In the genomic region with DNA sequence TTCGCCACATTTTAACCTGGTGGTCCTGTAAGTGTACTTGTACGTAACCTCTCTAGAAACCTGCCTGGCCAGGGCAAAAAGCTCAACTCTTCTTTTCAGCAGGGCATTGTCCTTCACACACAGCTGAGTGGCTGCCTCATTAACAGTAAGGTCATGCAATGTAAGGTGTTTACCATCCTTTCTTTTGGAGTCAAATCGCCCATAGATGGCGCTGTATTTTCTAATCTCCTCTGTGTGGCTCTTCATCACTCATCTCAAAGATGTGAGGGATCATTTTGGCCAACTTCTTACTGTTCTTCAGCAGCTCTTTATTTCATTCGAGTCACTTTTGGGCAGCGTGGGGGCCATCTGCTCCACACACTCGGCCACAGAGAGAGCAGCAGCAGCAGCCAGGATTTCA, we compare ENCODE assay signal across 17 mouse cellular contexts. TPM values are rescaled to one million over a fixed set of nuclear protein-coding genes. Genes with fewer than 3 reads are reported as not detected.
A peak's percentile ranks its signal among the peaks of the same experiment; 100 is the strongest.
DNase-seq lines count a peak whose midpoint lies in the region; TF ChIP-seq lines count a peak whose summit lies in the region.
"Had no signal": no experiment of that assay in that cellular context is flagged by ENCODE, and none has a peak within 500 bp of the region (broad histone marks: within the 10 kb centered on the region; RNA-seq: fewer than 3 reads in every experiment).

No protein-coding gene starts in this region.

- H3K4me3 ChIP-seq in CH12.LX (replicated peaks in 1 of 3; ENCODE audit: low read depth in 2 of 3, low read length in 2 of 3, poor library complexity in 1 of 3), result no peak overlapping the region
- H3K4me3 ChIP-seq: heart, embryonic 13.5 days; midbrain, embryonic 13.5 days had no signal

- H3K9ac ChIP-seq in CH12.LX (ENCODE audit: insufficient read depth, low read depth), result no peak overlapping the region
- H3K9ac ChIP-seq: heart, embryonic 13.5 days; midbrain, embryonic 13.5 days had no signal

- TF ChIP-seq CTCF in CH12.LX (conservative IDR thresholded peaks at IDR 0.05 in 1 of 2, IDR thresholded peaks at IDR 0.05 in 1 of 2; ENCODE audit: low read depth in 2 of 2, low read length in 2 of 2), result peak; percentile 24 to 58; a peak in 2 of 4 replicates

- H3K4me1 ChIP-seq in CH12.LX (ENCODE audit: control insufficient read depth in 1 of 2, insufficient read depth in 2 of 2), result no peaks in the 10 kb centered on the region
- H3K4me1 ChIP-seq: heart, embryonic 13.5 days; midbrain, embryonic 13.5 days had no signal

- TF ChIP-seq EP300 in CH12.LX (IDR thresholded peaks at IDR 0.05; ENCODE audit: low read length), result no peak

- H3K4me2 ChIP-seq in CH12.LX (ENCODE audit: insufficient read depth, low read depth, poor library complexity, severe bottlenecking), result no peak overlapping the region; the same call in 1 of the 2 replicates
- H3K4me2 ChIP-seq: heart, embryonic 13.5 days; midbrain, embryonic 13.5 days had no signal

- peak; percentile 24 for TF ChIP-seq RAD21 in CH12.LX (IDR thresholded peaks at IDR 0.05; ENCODE audit: low read depth, low read length)

- H3K27ac ChIP-seq in CH12.LX (ENCODE audit: insufficient read depth, low read depth), result no peak overlapping the region
- H3K27ac ChIP-seq: heart, embryonic 13.5 days; midbrain, embryonic 13.5 days had no signal

- no peaks in the 10 kb centered on the region for H3K36me3 ChIP-seq in CH12.LX (replicated peaks in 1 of 2; ENCODE audit: control insufficient read depth in 1 of 2, insufficient read depth in 1 of 2, low read length in 1 of 2)
- H3K36me3 ChIP-seq: heart, embryonic 13.5 days; midbrain, embryonic 13.5 days had no signal

- H3K27me3 ChIP-seq in CH12.LX (replicated peaks), result no peaks in the 10 kb centered on the region
- H3K27me3 ChIP-seq: heart, embryonic 13.5 days; midbrain, embryonic 13.5 days had no signal

- H3K9me3 ChIP-seq in CH12.LX (replicated peaks; ENCODE audit: low read length), result no peaks in the 10 kb centered on the region
- H3K9me3 ChIP-seq: midbrain, embryonic 13.5 days had no signal

- no peaks in the 10 kb centered on the region for H3K79me2 ChIP-seq in CH12.LX (replicated peaks; ENCODE audit: control insufficient read depth, extremely low read depth, insufficient read depth, poor library complexity, severe bottlenecking)

- TF ChIP-seq POLR2A in CH12.LX (IDR thresholded peaks at IDR 0.05; ENCODE audit: low read depth, low read length), result no peak

- in situ Hi-C loops in CH12.LX (cut with MboI; ENCODE audit: low pct_ligation_motif_present, low pct_unique_long_range_greater_than_20kb, low sequenced_read_pairs), result no loop called here

- peak; percentile 1 for DNase-seq in kidney, adult 9 months
- DNase-seq in kidney, adult 11 months, result no peak
- DNase-seq in CH12.LX (ENCODE audit: extremely low read depth), result peak; percentile 29
- DNase-seq in ES-CJ7 (ENCODE audit: low read depth, low spot score), result peak; percentile 74
- DNase-seq in embryo, embryonic 10.5 days (ENCODE audit: low spot score), result peak; percentile 44
- DNase-seq in left cerebral cortex, postnatal 14 days (ENCODE audit: low spot score in 2 of 2), result no peak
- no peak for DNase-seq in thymus, postnatal 14 days
- DNase-seq: cerebellum, postnatal 25 days; gastrocnemius, postnatal 36 days; heart, postnatal 36 days; kidney, adult 8-10 months; layer of hippocampus, postnatal 36 days; liver; lung, adult 2 months had no signal

- intact Hi-C loops in left cerebral cortex, postnatal 14 days (cut with DNase I), result no loop called here

- dilution Hi-C loops in CH12.LX (cut with MboI; ENCODE audit: extremely low pct_ligation_motif_present, extremely low pct_unique_long_range_greater_than_20kb, low sequenced_read_pairs), result no loop called here

TF ChIP-seq in CH12.LX, 34 proteins besides CTCF, POLR2A, EP300 and RAD21:
- TF ChIP-seq CHD2 (IDR thresholded peaks at IDR 0.05; ENCODE audit: low read length), result no peak
- no peak for TF ChIP-seq POLR2AphosphoS2 (IDR thresholded peaks at IDR 0.05; ENCODE audit: low read depth, low read length)
- TF ChIP-seq SMC3 (IDR thresholded peaks at IDR 0.05; ENCODE audit: low read depth, low read length), result peak; percentile 24; the same call in 1 of the 2 replicates

RNA-seq across cellular contexts. Expression of a gene that starts 56.9 kb away (rescaled TPM):
- total RNA-seq in CH12.LX (2012; rRNA removed) (9.0 and 11.7 TPM in 2 replicates), CH12.LX (2014; rRNA removed) (6.8 and 7.2 TPM in 2 replicates)
- 15.2 and 18.6 TPM in 2 replicates for polyA plus RNA-seq in CH12.LX (2012; ENCODE audit: insufficient read length, low read depth)
- total RNA-seq in left cerebral cortex, postnatal 14 days (2021), result 100 to 1,000 TPM; 127 to 141 TPM
- polyA plus RNA-seq: CD4-positive, CD25-positive, alpha-beta regulatory T cell, adult 4 months had no signal

Comparison
In these comparisons a context has a peak if more than half of its experiments do, and no peak if none do; other contexts are left out.
1. DNase-seq: peak in kidney, adult 9 months (single experiment), CH12.LX (single experiment), ES-CJ7 (single experiment) and embryo, embryonic 10.5 days (single experiment); none in kidney, adult 11 months (single experiment), left cerebral cortex, postnatal 14 days (0 of 2) and thymus, postnatal 14 days (single experiment).
2. RNA of a gene that starts 56.9 kb away (total RNA-seq): 127 to 141 TPM in left cerebral cortex, postnatal 14 days; 6.8 to 11.7 TPM in CH12.LX; every median in the first group is over 10 times any median in the second.